Mouse (Mus musculus): ENCODE results near the gene Pus1. TPM values are rescaled to one million over a fixed set of nuclear protein-coding genes. Genes with fewer than 3 reads are reported as not detected.
"Not testable (repeated sequence)": the region's sequence is repeated elsewhere in the genome, so short reads cannot be mapped to it uniquely, and the experiment has no call there.

Gene Pus1
- polyA plus RNA-seq, 1 experiment from 2014 or later, result 31.0 TPM

DNA sequence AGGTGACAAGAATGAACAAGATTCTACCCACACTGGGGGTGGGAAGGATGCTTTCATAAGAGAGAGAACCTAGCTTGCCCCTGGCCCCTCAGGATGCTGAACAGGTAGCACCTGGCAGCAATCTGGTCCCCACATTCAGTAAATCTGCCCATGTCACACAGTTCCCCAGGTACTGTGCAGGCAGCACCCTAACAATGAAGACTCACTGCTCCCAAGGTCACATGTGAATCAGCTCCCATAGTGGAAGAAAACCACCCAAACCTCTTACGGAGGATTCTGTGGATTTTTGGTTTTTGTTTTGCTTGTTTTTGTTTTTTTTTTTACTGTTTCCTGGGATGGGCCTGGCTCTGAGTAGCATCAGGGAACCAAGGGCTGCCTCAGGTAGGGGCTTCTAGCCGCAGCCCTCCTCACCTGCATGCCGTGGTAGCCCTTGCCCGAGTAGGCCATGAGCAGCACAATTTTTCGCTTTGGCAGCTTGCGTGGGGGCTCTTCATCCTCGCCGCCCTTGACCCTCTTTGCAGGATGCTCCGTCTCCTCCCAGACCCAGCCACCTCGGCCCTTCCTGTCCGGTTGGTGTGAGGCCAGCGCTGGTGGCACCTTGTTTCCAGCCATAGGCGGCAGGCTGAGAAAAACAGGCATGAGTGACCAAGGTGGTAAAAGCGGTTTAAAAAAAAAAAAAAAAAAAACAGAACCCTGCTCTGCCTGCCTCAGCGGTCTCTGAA, 1.0 kb downstream of the Pus1 start:
- peaks cover 46% of the 10 kb centered on the region for H3K36me3 ChIP-seq
- H3K4me1 ChIP-seq, result peaks cover 9% of the 10 kb centered on the region; the same call in 1 of the 2 replicates
- peak overlapping the region; percentile 80 for H3K4me3 ChIP-seq
- ATAC-seq (ENCODE audit: insufficient number of reproducible peaks, insufficient read depth, low FRiP score, low TSS enrichment), result no peak
- H3K4me2 ChIP-seq (replicated peaks), result peak overlapping the region; percentile 72
- H3K9ac ChIP-seq, result peak overlapping the region; percentile 83
- H3K9me3 ChIP-seq, result no peaks in the 10 kb centered on the region
- WGBS, result 19% methylated on average over 15 of the region's 15 CpGs
- no peak overlapping the region for H3K27ac ChIP-seq
- H3K27me3 ChIP-seq, result no peaks in the 10 kb centered on the region

DNA sequence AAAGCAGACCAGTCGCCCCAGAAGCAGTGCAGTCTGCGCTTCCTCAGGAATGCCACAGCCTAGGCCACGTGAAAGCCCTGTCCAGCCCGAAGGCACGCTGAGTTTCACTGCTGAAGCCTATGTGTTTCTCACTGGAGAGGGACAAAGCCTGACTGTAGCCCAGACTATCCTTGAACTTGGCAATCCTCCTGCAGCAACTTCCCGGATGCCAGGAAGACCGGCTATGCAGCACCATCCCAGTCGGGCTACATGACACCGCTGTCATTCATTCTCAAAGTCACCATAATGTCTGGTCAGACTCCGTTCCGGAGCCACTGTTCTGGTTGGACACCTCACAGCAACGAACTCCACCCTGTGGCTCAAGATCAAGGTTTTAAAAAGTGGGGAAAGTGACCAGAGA, 2.2 kb downstream of the Pus1 start:
- no peak overlapping the region for H3K9ac ChIP-seq
- WGBS, result 92% methylated on average over 12 of the region's 12 CpGs
- H3K27ac ChIP-seq, result no peak overlapping the region
- H3K4me1 ChIP-seq, result peaks cover 9% of the 10 kb centered on the region; the same call in 1 of the 2 replicates
- no peaks in the 10 kb centered on the region for H3K27me3 ChIP-seq
- no peak overlapping the region for H3K4me3 ChIP-seq
- no peak overlapping the region for H3K4me2 ChIP-seq (replicated peaks)
- H3K36me3 ChIP-seq, result peaks cover 50% of the 10 kb centered on the region
- no peak for ATAC-seq (ENCODE audit: insufficient number of reproducible peaks, insufficient read depth, low FRiP score, low TSS enrichment)
- H3K9me3 ChIP-seq, result no peaks in the 10 kb centered on the region

GRCm38 (mm10) chr5:110776141-110776540, 4.3 kb downstream of the Pus1 start:
- H3K9ac ChIP-seq, result no peak overlapping the region
- H3K36me3 ChIP-seq, result peaks cover 51% of the 10 kb centered on the region
- no peaks in the 10 kb centered on the region for H3K9me3 ChIP-seq
- ATAC-seq (ENCODE audit: insufficient number of reproducible peaks, insufficient read depth, low FRiP score, low TSS enrichment), result no peak
- no peaks in the 10 kb centered on the region for H3K27me3 ChIP-seq
- H3K4me2 ChIP-seq (replicated peaks), result no peak overlapping the region
- no peak overlapping the region for H3K4me3 ChIP-seq
- no peak overlapping the region for H3K27ac ChIP-seq
- WGBS, result 94% methylated on average over 2 of the region's 2 CpGs
- peaks cover 9% of the 10 kb centered on the region; the same call in 1 of the 2 replicates for H3K4me1 ChIP-seq

- Histone ChIP-seq H3K27me3 (no peaks in the 10 kb centered on the region), H3K4me3 (no peak overlapping the region), H3K4me2 (replicated peaks) (no peak overlapping the region), H3K9me3 (no peaks in the 10 kb centered on the region), H3K36me3 (peaks cover 51% of the 10 kb centered on the region), H3K9ac (no peak overlapping the region), H3K4me1 (peaks cover 8% of the 10 kb centered on the region; the same call in 1 of the 2 replicates), H3K27ac (no peak overlapping the region)
- 93% methylated on average over 11 of the region's 11 CpGs for WGBS
- ATAC-seq (ENCODE audit: insufficient number of reproducible peaks, insufficient read depth, low FRiP score, low TSS enrichment), result no peak
Measured at GRCm38 (mm10) chr5:110774511-110774910, 5.9 kb downstream of the Pus1 start.

- peaks cover 46% of the 10 kb centered on the region for H3K36me3 ChIP-seq
- not testable (repeated sequence) for H3K4me3 ChIP-seq
Measured at GRCm38 (mm10) chr5:110772945-110773344, 7.5 kb downstream of the Pus1 start.

DNA sequence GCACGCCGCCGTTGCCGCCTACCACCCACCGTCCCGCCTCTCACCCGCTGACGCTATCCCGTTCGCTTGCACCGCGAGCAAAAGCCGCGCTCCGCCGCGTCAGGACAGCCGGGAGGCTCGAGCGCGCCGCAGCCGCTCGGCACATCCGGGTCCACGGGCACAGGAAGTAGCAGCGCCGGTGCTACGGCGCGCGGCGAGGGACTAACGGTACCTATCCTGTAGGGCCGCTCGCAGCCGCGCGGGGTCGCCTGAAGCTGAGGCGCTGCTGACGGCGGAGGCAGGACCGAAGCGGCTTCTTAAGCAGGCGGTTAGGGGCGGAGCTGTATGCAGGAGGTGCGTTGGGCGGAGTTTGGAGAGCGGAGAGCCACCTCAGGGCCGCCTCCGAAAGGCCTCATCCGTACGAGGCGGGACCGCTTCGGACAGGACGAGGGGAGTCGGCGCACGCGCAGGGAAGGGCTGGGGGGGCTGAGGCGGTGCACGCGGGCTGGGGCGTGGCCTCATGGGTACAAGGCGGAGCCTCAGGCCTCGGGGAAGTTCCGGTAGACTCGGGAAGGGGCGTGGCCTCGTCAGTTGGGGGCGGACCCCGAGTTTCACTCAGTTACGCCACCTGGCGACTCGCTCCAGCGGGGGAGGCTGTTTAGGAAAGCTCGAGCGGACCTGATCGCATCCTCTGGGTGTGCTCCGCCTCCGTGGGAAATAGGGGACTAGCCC, 9.9 kb downstream of the Pus1 start, which contains the start of gene Ep400:
Gene Ep400 (minus strand): TSS at position 270 of the 711 bp plus-strand sequence.
- Histone ChIP-seq H3K9me3 (no peaks in the 10 kb centered on the region), H3K4me1 (peaks cover 12% of the 10 kb centered on the region), H3K9ac (peak within 1 kb of the TSS; percentile 91), H3K27ac (peak within 1 kb of the TSS; percentile 92), H3K36me3 (peaks cover 23% of the 10 kb centered on the region), H3K4me3 (peak within 1 kb of the TSS; percentile 73), H3K27me3 (no peaks in the 10 kb centered on the region), H3K4me2 (replicated peaks) (peak within 1 kb of the TSS; percentile 78)
- peak; percentile 98 for ATAC-seq (ENCODE audit: insufficient number of reproducible peaks, insufficient read depth, low FRiP score, low TSS enrichment)
- under 1% methylated on average over 83 of the region's 83 CpGs for WGBS

More at GRCm38 (mm10) chr5:110772945-110773344, 7.5 kb downstream of the Pus1 start:
- not testable (repeated sequence) for ATAC-seq (ENCODE audit: insufficient number of reproducible peaks, insufficient read depth, low FRiP score, low TSS enrichment); H3K27ac ChIP-seq; H3K9ac ChIP-seq; H3K9me3 ChIP-seq; H3K4me2 ChIP-seq (replicated peaks); H3K27me3 ChIP-seq
- 92% methylated on average over 10 of the region's 10 CpGs for WGBS
- H3K4me1 ChIP-seq, result peaks cover 12% of the 10 kb centered on the region

DNA sequence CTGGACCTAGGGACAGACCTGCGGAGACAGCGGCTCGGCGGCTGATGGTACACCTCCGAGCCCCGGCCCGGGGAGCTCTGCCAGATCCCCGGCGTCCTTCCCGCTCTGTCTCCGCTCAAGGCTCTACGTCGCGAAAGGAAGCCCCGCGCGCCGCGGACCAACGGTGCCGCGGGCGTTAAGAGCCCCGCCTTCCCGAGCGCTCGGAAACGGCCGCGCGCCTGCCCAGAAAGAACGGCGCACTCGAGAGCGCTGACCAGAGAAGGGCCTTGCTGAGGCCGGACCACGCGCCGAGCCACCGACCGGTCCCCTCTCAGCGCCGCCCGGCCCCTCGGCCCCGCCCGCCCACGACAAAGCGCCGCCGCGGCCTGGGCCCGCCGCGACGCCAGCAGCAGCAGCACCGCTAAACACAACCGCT, 10.4 kb downstream of the Pus1 start:
- Histone ChIP-seq H3K9me3 (no peaks in the 10 kb centered on the region), H3K36me3 (peaks cover 17% of the 10 kb centered on the region), H3K4me1 (peaks cover 12% of the 10 kb centered on the region), H3K27me3 (no peaks in the 10 kb centered on the region), H3K27ac (peak overlapping the region; percentile 92), H3K4me3 (peak overlapping the region; percentile 73), H3K4me2 (replicated peaks) (peak overlapping the region; percentile 78), H3K9ac (peak overlapping the region; percentile 91)
- ATAC-seq (ENCODE audit: insufficient number of reproducible peaks, insufficient read depth, low FRiP score, low TSS enrichment), result peak; percentile 36; the same call in 1 of the 2 replicates
- under 1% methylated on average over 42 of the region's 58 CpGs for WGBS

GRCm38 (mm10) chr5:110769272-110769671, 11.2 kb downstream of the Pus1 start:
- Histone ChIP-seq H3K36me3 (peaks cover 10% of the 10 kb centered on the region), H3K9ac (peak overlapping the region; percentile 91), H3K4me1 (peaks cover 12% of the 10 kb centered on the region), H3K27me3 (no peaks in the 10 kb centered on the region), H3K9me3 (no peaks in the 10 kb centered on the region), H3K4me2 (replicated peaks) (peak overlapping the region; percentile 78), H3K4me3 (peak overlapping the region; percentile 73), H3K27ac (no peak overlapping the region)
- ATAC-seq (ENCODE audit: insufficient number of reproducible peaks, insufficient read depth, low FRiP score, low TSS enrichment), result no peak
- 56% methylated on average over 4 of the region's 4 CpGs for WGBS

DNA sequence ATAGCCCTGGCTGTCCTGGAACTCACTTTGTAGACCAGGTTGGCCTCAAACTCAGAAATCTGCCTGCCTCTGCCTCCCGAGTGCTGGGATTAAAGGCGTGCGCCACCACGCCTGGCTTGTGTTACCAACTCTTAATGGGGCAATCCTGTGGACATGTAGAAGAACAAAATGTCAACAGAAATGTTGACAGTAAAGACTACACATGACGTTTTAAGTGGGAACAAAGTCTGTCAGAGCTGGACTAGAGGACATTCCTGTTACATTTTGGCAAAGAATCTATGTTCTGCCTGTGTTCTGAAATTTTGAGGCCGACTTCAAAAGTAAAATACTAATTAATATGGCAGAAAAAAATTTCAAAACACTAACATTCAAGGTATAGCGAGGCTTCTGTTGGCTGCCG, 16.6 kb downstream of the Pus1 start:
- no peak for ATAC-seq (ENCODE audit: insufficient number of reproducible peaks, insufficient read depth, low FRiP score, low TSS enrichment)
- H3K27ac ChIP-seq, result no peak overlapping the region
- no peaks in the 10 kb centered on the region for H3K27me3 ChIP-seq
- no peak overlapping the region for H3K9ac ChIP-seq
- H3K36me3 ChIP-seq, result no peaks in the 10 kb centered on the region
- no peak overlapping the region for H3K4me3 ChIP-seq
- peaks cover 5% of the 10 kb centered on the region for H3K4me1 ChIP-seq
- H3K9me3 ChIP-seq, result no peaks in the 10 kb centered on the region
- H3K4me2 ChIP-seq (replicated peaks), result no peak overlapping the region
- WGBS, result 94% methylated on average over 8 of the region's 8 CpGs

GRCm38 (mm10) chr5:110745021-110745420, 35.4 kb downstream of the Pus1 start:
- no peak for ATAC-seq (ENCODE audit: insufficient number of reproducible peaks, insufficient read depth, low FRiP score, low TSS enrichment)
- no peak overlapping the region for H3K4me3 ChIP-seq
- H3K9ac ChIP-seq, result no peak overlapping the region
- H3K36me3 ChIP-seq, result peaks cover 5% of the 10 kb centered on the region
- no peaks in the 10 kb centered on the region for H3K27me3 ChIP-seq
- no peak overlapping the region for H3K27ac ChIP-seq
- H3K9me3 ChIP-seq, result no peaks in the 10 kb centered on the region
- no peaks in the 10 kb centered on the region for H3K4me1 ChIP-seq
- 100% methylated on average over 1 of the region's 1 CpGs for WGBS
- no peak overlapping the region for H3K4me2 ChIP-seq (replicated peaks)

DNA sequence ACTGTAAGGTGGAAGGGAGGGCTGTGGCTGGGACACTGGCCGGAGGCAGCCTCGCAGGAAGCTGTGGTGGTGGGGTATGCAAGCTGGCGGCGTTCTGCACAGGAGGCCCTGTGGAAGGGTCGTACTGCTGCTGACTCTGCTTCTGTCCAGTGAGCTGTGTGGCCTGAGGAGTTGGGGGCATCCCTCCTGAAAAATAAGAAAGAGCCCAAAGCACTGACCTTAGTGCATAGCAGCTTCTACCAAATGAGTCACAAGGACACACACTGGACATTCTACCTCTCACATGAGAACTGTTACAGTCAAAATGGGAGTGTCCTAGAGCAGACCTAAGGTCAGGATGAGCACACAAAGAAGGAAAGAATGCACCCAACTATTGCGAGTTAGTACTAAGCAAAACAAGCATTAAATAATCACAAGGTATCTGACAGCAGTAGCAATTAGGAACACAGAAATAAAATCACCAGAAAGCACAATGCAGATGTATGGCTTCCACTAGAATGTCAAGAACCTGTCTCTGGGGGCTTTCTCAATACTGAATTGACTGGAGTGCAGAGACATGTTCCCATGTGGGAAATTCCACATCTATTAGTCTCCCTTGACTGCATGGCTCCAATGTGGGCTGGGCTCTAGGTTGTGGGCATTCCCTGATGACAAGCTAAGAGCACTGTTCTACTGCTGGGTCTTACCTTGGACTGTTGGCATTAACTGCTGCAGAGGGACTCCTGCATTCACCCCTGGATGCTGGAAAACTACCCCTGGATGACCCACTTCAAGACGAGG, 40.8 kb downstream of the Pus1 start:
- no peak overlapping the region for H3K4me2 ChIP-seq (replicated peaks)
- no peaks in the 10 kb centered on the region for H3K4me1 ChIP-seq
- H3K4me3 ChIP-seq, result no peak overlapping the region
- no peaks in the 10 kb centered on the region for H3K9me3 ChIP-seq
- WGBS, result 91% methylated on average over 7 of the region's 7 CpGs
- no peak overlapping the region for H3K9ac ChIP-seq
- H3K27ac ChIP-seq, result no peak overlapping the region
- ATAC-seq (ENCODE audit: insufficient number of reproducible peaks, insufficient read depth, low FRiP score, low TSS enrichment), result no peak
- H3K27me3 ChIP-seq, result no peaks in the 10 kb centered on the region
- peaks cover 45% of the 10 kb centered on the region for H3K36me3 ChIP-seq
